Mouse (Mus musculus): ENCODE measurements around the gene Xrra1.

DNA sequence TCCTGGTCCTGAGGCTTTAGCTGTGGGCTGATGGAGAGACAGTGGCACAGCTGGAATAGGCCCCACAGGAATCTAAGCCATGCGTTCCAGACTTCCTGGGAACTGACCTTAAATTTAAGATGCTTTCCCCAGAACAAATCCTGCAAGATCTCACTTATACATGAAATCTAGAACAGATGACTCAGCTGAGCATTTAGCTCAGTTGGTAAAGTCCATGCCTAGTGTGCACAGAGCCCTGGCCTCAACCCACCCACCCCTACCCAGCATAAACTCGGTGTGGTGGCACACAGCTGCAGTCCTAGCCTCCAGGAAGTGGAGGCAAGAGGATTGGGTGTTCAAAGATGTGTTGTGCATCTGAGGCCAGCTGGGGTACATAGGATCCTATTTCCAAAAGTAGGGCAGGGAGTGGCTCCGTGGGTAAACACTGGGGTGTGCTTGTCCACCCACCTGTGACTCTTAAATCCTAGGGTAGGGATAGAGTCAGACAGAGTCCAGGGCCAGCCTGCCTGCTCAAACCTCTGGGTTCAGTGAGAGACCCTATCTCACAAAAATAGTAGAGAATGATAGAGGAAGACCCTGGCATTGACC is 31.3 kb downstream of the Xrra1 start:
- TF ChIP-seq CTCF (IDR thresholded peaks at IDR 0.05; ENCODE audit: low read depth) (no peak), EP300 (IDR thresholded peaks at IDR 0.05; ENCODE audit: low read depth) (no peak)

All from liver, embryonic 14.5 days (tissue).